Mouse (Mus musculus) gastrocnemius, postnatal 36 days (tissue): ENCODE results near the gene Osgepl1. TPM values are rescaled to one million over a fixed set of nuclear protein-coding genes. Genes with fewer than 3 reads are reported as not detected.

Experiments
- total RNA-seq, 2 experiments: library from RNA; stranded (reverse); gene quantifications; 2 replicates each; pipeline ENCODE4 v1.2.3; 2021

The Osgepl1 gene
- total RNA-seq, 2 experiments from 2014 or later: 24.2 to 24.5 TPM

Other genes starting within 250 kb of the Osgepl1 start
- not detected for gene 1700019A02Rik, start 126.0 kb upstream of the Osgepl1 start, total RNA-seq
- gene Pms1, start 16.6 kb upstream of the Osgepl1 start, total RNA-seq: 1 to 10 TPM; 3.9 to 4.4 TPM
- 1 to 10 TPM; 5.6 to 6.9 TPM for gene Ormdl1, start 16.5 kb upstream of the Osgepl1 start, total RNA-seq
- 1 to 10 TPM; 1.2 to 1.6 TPM for gene Gm28778, start 16.5 kb upstream of the Osgepl1 start, total RNA-seq
- 10 to 100 TPM in 1 of 2 experiments, 1 to 10 TPM in 1; 4.5 to 11.4 TPM for gene Asdurf, start 39.0 kb downstream of the Osgepl1 start, total RNA-seq
- gene Gm28551, start 39.0 kb downstream of the Osgepl1 start, total RNA-seq: under 1 TPM; 0.20 to 0.22 TPM
- gene Asnsd1, start 39.1 kb downstream of the Osgepl1 start, total RNA-seq: 10 to 100 TPM; 45.8 to 55.3 TPM